Mouse (Mus musculus) T-helper 17 cell (primary cell): ENCODE data around the gene Mon2.
"Not testable (repeated sequence)": the region's sequence is repeated elsewhere in the genome, so short reads cannot be mapped to it uniquely, and the experiment has no call there.

ENCODE experiments used
- in situ Hi-C, 2 experiments: fragments of 300-600 bp; cut with MboI, MseI; formaldehyde crosslinking; loops; 1 replicate in 1 of 2; 2 replicates in 1 of 2; pipeline ENCODE4 v1.15.1; 2025; ENCODE audit warnings: high pct_unique_total_duplicates in 2 of 2

The Mon2 gene

GRCm38 (mm10) chr10:122970188-122970587, 106.1 kb downstream of the Mon2 start:
- in situ Hi-C loops, result no loop called here

GRCm38 (mm10) chr10:122966421-122966820, 109.9 kb downstream of the Mon2 start:
- in situ Hi-C loops, result no loop called here

GRCm38 (mm10) chr10:122965650-122966049, 110.7 kb downstream of the Mon2 start:
- in situ Hi-C loops, result not testable (repeated sequence)

- in situ Hi-C loops, result no loop called here
Measured at GRCm38 (mm10) chr10:122964241-122964636, 112.1 kb downstream of the Mon2 start.

- in situ Hi-C loops, result no loop called here
Measured at GRCm38 (mm10) chr10:122963463-122964240, 112.7 kb downstream of the Mon2 start.

GRCm38 (mm10) chr10:122962651-122963050, 113.7 kb downstream of the Mon2 start:
- in situ Hi-C loops, result no loop called here

- in situ Hi-C loops, result no loop called here
Measured at GRCm38 (mm10) chr10:122961494-122961893, 114.8 kb downstream of the Mon2 start.

GRCm38 (mm10) chr10:122960738-122961137, 115.6 kb downstream of the Mon2 start:
- in situ Hi-C loops, result no loop called here

- in situ Hi-C loops, result no loop called here
Measured at GRCm38 (mm10) chr10:122960216-122960615, 116.1 kb downstream of the Mon2 start.

GRCm38 (mm10) chr10:122958699-122959098, 117.6 kb downstream of the Mon2 start:
- in situ Hi-C loops, result no loop called here

- in situ Hi-C loops, result no loop called here
Measured at GRCm38 (mm10) chr10:122957918-122958317, 118.4 kb downstream of the Mon2 start.

- in situ Hi-C loops, result no loop called here
Measured at GRCm38 (mm10) chr10:122953576-122953975, 122.7 kb downstream of the Mon2 start.

GRCm38 (mm10) chr10:122950966-122951365, 125.3 kb downstream of the Mon2 start:
- in situ Hi-C loops, result no loop called here

- in situ Hi-C loops, result no loop called here
Measured at GRCm38 (mm10) chr10:122944888-122945287, 131.4 kb downstream of the Mon2 start.

GRCm38 (mm10) chr10:122943824-122944223, 132.5 kb downstream of the Mon2 start:
- in situ Hi-C loops, result no loop called here

- in situ Hi-C loops, result no loop called here
Measured at GRCm38 (mm10) chr10:122942771-122943170, 133.5 kb downstream of the Mon2 start.
